ENCODE assay signal across 13 mouse cellular contexts in the genomic region with DNA sequence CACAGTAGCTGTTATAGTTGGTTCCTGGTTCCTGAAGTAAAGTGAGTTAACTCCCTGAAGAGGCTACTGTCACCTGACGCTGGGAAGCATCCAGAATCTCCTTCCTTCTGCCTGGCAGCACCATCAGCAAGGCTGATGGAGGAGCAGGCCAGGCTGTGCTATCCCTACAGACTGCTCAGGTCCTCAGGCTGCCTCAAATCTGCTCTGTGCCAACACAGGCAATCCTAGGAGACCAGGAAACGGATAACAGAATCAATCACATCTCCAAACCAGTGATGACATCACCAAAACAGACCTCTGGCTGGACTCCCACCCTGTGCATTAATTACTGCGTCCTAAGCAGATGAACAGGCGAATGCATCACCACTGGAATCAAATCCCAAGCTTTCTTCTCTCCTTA. TPM values are rescaled to one million over a fixed set of nuclear protein-coding genes. Genes with fewer than 3 reads are reported as not detected.
DNase-seq lines count a peak whose midpoint lies in the region; ATAC-seq and TF ChIP-seq lines count a peak whose summit lies in the region.
"Had no signal": no experiment of that assay in that cellular context is flagged by ENCODE, and none has a peak within 500 bp of the region (broad histone marks: within the 10 kb centered on the region; RNA-seq: fewer than 3 reads in every experiment).

No protein-coding gene starts in this region.

- peaks cover 13% of the 10 kb centered on the region for H3K36me3 ChIP-seq in heart, embryonic 15.5 days
- H3K36me3 ChIP-seq: hindbrain, embryonic 15.5 days had no signal

- no peak for ATAC-seq in heart, embryonic 15.5 days (replicated peaks; ENCODE audit: insufficient number of reproducible peaks, insufficient read depth, low FRiP score, low read depth)
- no peak for ATAC-seq in inflammation-experienced regulatory T-cells, adult 6 months

- H3K27ac ChIP-seq in gastrocnemius, adult 2 months, result peak overlapping the region; percentile 99
- H3K27ac ChIP-seq in heart, embryonic 15.5 days, result peak overlapping the region; percentile 75
- H3K27ac ChIP-seq: hindbrain, embryonic 15.5 days had no signal

- H3K9me3 ChIP-seq in heart, embryonic 15.5 days (replicated peaks), result no peaks in the 10 kb centered on the region
- H3K9me3 ChIP-seq: hindbrain, embryonic 15.5 days had no signal

- intact Hi-C loops in gastrocnemius, adult 2 months (cut with DNase I), result no loop called here

- whole genome bisulfite sequencing in heart, embryonic 15.5 days, result 37% methylated on average over 4 of the region's 4 CpGs

- DNase-seq in gastrocnemius, adult 2 months, result peak; percentile 81
- no peak for DNase-seq in gastrocnemius, postnatal 4 days (ENCODE audit: low spot score in 2 of 2)
- peak; percentile 28 for DNase-seq in lung, postnatal 10 days
- no peak for DNase-seq in lung, postnatal 36 days
- DNase-seq in right cerebral cortex, postnatal 14 days, result no peak
- DNase-seq in testis, postnatal 10 days (ENCODE audit: low spot score), result no peak
- DNase-seq: kidney, postnatal 14 days; right cerebral cortex, postnatal 4 days; thymus, postnatal 14 days had no signal

- peak overlapping the region; percentile 74 for H3K4me2 ChIP-seq in heart, embryonic 15.5 days
- H3K4me2 ChIP-seq: hindbrain, embryonic 15.5 days; midbrain, embryonic 11.5 days had no signal

- no peak for TF ChIP-seq CTCF in gastrocnemius, adult 2 months (IDR thresholded peaks at IDR 0.05)

- 0 out of 2 replicates have a peak overlapping the region, but pooled peaks have one; percentile 31 for H3K9ac ChIP-seq in heart, embryonic 15.5 days
- H3K9ac ChIP-seq: hindbrain, embryonic 15.5 days had no signal

- no peaks in the 10 kb centered on the region for H3K27me3 ChIP-seq in heart, embryonic 15.5 days
- H3K27me3 ChIP-seq: hindbrain, embryonic 15.5 days had no signal

- H3K4me3 ChIP-seq in gastrocnemius, adult 2 months, result peak overlapping the region; percentile 99
- H3K4me3 ChIP-seq in heart, embryonic 15.5 days, result no peak overlapping the region
- H3K4me3 ChIP-seq: hindbrain, embryonic 15.5 days had no signal

- H3K4me1 ChIP-seq in heart, embryonic 15.5 days (replicated peaks), result peaks cover 33% of the 10 kb centered on the region

RNA-seq across cellular contexts. Expression of a gene that starts 3.8 kb away (rescaled TPM):
- 100 to 1,000 TPM; 320 to 401 TPM for total RNA-seq in gastrocnemius, adult 2 months (2021)
- total RNA-seq in gastrocnemius, postnatal 4 days (2021), result 100 to 1,000 TPM; 193 to 208 TPM
- polyA plus RNA-seq in heart, embryonic 15.5 days (2015; fragmentation: Nextera tagmentation; extraction: Ambion mirVana), result 190 and 214 TPM in 2 replicates
- polyA plus RNA-seq in inflammation-experienced regulatory T-cells, adult 6 months (2017; shearing (Covaris generic)), result 100 to 1,000 TPM; 271 to 323 (median 302) TPM

RNA-seq across cellular contexts. Expression of a gene that starts 43.1 kb away (rescaled TPM):
- 10 to 100 TPM; 75.9 to 83.2 TPM for total RNA-seq in gastrocnemius, adult 2 months (2021)
- 100 to 1,000 TPM; 101 to 110 TPM for total RNA-seq in gastrocnemius, postnatal 4 days (2021)
- 166 and 209 TPM in 2 replicates for polyA plus RNA-seq in heart, embryonic 15.5 days (2015; fragmentation: Nextera tagmentation; extraction: Ambion mirVana)
- 100 to 1,000 TPM in 2 of 3 experiments, 10 to 100 TPM in 1; 82.7 to 138 (median 128) TPM for polyA plus RNA-seq in inflammation-experienced regulatory T-cells, adult 6 months (2017; shearing (Covaris generic))

RNA-seq across cellular contexts. Expression of a gene that starts 59.8 kb away (rescaled TPM):
- 1 to 10 TPM in 1 of 2 experiments, under 1 TPM in 1; 0.99 to 1.6 TPM for total RNA-seq in gastrocnemius, adult 2 months (2021)
- total RNA-seq in gastrocnemius, postnatal 4 days (2021), result 10 to 100 TPM; 31.9 to 40.7 TPM
- 18.1 and 23.2 TPM in 2 replicates for polyA plus RNA-seq in heart, embryonic 15.5 days (2015; fragmentation: Nextera tagmentation; extraction: Ambion mirVana)
- not detected for polyA plus RNA-seq in inflammation-experienced regulatory T-cells, adult 6 months (2017; shearing (Covaris generic))

Comparison
In these comparisons a context has a peak if more than half of its experiments do, and no peak if none do; other contexts are left out.
1. DNase-seq: peak in gastrocnemius, adult 2 months (single experiment) and lung, postnatal 10 days (single experiment); none in gastrocnemius, postnatal 4 days (0 of 2), lung, postnatal 36 days (single experiment), right cerebral cortex, postnatal 14 days (single experiment) and testis, postnatal 10 days (single experiment).
2. RNA of a gene that starts 59.8 kb away (total RNA-seq): 31.9 to 40.7 TPM in gastrocnemius, postnatal 4 days; 0.99 to 1.6 TPM in gastrocnemius, adult 2 months; every median in the first group is over 10 times any median in the second.